Mouse (Mus musculus) liver, postnatal 0 days (tissue): ENCODE results near the gene Cc2d1b.

Experiments used
- CTCF ChIP-seq: sonication (generic); IDR thresholded peaks from 2 replicates; pipeline ENCODE4 v1.5.1; 2016; ENCODE audit warnings: antibody characterized with exemption, low read depth
- EP300 ChIP-seq: IDR thresholded peaks from 2 replicates; pipeline ENCODE4 v1.6.1; 2016; ENCODE audit warnings: antibody characterized with exemption, low read depth, mild to moderate bottlenecking

DNA sequence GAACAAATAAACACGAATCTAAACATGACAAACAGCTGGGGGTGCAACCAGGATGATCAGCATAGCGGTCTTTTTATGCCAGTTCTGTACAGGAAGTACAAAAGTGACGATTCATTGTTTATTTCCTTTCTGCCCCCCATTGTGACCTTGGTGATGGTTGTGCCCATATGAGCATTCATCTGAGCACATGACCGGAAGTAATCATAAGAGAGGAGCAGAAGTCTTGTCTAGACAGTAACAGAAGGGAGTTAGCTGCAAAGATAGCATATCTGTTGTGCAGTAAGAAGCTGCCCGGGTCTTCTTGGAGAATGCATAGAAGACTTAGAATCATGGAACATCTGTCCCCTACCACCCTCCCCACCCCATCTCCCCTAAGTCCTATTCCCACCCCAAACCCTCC lies 19.0 kb downstream of the Cc2d1b start:
- TF ChIP-seq CTCF (no peak), EP300 (0 out of 2 replicates have a peak, but pooled peaks have one; percentile 14)
